Mouse (Mus musculus) layer of hippocampus, adult 9-11 months (tissue): ENCODE data around the gene Larp1.
A peak's percentile ranks its signal among the peaks of the same experiment; 100 is the strongest.

Source experiments
- DNase-seq: peaks from one replicate; pipeline ENCODE4 v3.0.0; 2022

The Larp1 gene

DNA sequence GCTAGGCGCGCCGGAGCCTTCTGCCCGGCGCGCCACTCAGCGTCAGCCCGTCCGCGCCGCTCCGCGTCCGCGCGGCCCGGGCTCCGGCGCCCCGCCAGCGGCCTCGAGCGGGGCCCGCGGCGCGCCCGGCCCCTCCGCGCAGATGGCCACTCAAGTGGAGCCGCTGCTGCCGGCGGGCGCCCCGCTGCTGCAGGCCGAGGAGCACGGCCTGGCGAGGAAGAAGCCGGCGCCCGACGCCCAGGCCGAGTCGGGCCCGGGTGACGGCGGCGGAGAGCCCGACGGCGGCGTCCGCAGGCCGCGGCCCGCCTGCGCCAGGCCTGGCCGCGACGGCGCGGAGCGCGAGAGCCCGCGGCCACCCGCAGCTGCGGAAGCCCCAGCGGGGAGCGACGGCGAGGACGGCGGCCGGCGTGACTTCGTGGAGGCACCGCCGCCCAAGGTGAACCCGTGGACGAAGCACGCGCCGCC is at the start of gene Larp1:
Gene Larp1 (plus strand): TSS at position 14 of the 465 bp plus-strand sequence.
- DNase-seq: no peak

DNA sequence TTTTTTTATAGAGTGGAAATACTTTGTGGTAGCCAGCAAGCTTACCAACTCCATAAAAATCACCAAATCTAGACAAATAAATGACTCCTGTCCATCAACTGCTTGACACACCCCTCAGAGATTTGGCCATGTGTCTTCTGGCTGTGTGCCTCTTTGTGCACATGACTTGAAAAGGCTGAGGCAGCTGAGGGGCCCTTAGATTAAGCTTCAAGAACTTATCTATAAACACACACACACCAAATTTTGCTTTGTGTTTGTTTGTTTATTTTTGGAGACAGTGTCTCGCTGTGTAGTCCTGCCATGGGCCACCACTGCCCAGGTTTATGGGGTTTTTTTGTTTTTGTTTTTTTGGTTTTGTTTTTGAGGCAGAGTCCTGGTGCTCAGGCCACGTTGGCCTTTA is 48.9 kb upstream of the Larp1 start:
- DNase-seq: no peak

DNA sequence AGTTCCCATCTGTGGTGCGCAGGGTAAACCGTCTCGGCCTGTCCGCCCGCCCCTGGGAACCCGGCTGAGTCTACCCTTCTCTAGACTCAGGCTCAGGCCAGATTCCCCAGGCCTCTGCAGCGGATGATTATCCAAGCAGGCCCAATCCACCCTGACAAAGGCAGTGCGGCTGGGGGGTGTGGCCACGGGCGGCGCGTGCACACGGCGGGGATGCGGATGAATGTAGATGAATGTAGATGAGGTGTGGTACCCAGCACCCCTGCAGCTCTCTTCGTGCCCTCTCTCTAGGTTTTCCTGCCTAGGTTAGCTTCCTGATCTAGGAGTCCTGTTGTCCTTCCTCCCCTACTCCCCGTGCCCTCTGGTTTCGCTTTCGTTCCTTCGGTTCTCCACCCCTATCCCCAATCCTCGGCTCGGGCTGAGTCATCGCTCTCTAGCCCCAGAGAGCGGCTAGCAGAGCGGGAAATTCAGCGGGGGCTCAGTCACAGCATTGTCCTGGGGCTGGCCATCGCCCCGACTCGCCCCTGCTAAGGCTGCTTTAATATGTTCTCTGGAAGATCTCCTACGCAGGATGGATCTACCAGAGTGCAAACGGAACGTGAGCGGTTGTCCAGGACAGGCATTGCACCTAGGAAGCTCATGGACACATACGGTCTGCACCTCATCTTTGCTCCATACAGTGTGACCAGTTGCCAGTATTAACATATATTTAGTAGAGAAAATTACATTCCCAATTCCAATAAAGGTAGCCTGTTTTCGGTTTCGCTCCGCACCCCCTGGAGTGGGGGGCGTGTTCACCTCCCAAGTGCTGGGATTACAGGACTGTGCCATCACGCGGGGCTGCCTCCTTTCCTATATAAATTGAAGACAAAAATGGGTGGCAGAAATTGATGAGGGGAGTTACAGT is 46.2 kb upstream of the Larp1 start:
- peak; percentile 74 for DNase-seq

DNA sequence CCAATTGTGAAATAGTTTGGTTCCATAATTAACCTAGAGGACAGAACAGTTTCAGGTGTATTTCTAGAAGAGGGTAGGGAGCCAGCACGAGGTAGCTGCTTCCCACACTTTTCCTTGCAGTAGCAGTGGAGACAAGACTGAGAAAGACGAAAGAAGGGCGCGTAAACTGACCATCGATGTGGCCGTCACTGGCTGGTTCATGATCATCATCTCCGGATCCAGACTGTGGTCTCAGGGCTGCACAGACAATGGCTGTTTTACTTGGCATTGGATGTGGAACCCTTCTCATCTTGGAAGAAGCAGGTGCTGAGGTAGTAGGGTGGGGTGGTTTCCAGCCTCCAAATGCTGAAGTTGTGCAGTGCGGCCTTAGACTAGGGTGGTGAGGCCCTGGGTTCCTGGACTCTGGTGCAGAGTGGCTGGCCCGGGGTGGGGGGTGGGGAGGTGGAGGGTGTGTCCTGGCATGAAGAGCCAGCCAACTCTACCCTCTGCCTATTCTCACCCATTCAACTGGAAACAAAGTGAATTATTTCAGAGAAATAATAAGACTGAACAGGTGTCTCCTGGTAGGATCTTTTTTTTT is 45.5 kb upstream of the Larp1 start:
- DNase-seq: no peak

DNA sequence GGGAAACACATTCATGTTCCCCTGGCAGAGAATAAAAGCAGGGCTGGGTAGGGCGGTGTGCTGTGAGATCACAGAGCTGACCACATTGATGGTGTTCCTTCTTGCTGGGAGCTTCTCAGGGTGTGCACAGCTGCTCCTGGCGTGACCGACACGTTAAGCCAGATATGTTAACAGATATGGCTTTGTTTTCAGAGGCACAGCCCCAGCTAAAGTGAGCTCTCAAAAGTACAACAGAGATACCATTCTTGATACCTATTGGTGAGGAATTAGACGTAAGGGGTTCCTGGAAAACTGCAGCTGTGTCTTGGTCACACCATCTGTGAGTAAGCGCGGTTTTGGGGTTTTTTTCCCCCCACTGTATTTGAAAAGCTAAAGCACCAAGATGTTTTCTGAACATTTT is 42.2 kb upstream of the Larp1 start:
- DNase-seq: no peak

DNA sequence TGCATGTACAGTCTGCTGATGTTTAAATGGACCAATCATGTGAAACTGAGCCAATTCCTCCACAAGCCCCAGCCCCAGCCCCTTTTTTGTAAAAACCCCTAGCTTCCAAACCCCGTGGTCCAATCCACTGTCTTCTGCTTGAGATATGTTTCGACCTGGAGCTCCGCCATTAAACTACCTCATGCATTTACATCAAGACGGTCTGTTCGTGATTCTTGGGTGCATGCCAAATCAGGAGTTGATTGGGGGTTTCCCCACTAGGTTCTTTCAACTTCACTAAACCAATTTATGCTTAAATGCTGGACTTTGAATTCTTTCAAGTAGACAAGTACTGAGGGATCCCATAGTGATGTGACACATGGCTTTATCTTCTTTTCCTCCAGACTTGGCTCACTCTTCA is 40.6 kb upstream of the Larp1 start:
- no peak for DNase-seq

DNA sequence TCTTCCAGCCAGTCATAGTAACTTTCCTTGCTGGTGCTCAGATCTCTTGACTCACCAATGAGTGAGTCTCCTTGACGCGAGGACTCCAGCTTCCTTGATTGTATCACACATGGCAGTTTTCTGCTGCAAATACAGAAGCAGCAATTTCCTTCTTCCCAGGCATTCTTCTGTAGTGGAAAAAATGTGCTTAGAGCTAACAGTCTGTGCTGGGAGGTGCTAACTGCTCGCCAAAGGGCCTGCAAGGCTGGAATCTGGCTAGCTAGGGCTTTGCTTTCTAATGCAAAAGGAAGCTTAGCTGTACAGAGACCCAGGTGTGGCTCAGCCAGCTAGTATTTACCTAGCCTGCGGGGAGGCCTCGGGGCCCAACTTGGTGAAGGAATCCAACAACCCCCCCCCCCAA is 38.3 kb upstream of the Larp1 start:
- no peak for DNase-seq

DNA sequence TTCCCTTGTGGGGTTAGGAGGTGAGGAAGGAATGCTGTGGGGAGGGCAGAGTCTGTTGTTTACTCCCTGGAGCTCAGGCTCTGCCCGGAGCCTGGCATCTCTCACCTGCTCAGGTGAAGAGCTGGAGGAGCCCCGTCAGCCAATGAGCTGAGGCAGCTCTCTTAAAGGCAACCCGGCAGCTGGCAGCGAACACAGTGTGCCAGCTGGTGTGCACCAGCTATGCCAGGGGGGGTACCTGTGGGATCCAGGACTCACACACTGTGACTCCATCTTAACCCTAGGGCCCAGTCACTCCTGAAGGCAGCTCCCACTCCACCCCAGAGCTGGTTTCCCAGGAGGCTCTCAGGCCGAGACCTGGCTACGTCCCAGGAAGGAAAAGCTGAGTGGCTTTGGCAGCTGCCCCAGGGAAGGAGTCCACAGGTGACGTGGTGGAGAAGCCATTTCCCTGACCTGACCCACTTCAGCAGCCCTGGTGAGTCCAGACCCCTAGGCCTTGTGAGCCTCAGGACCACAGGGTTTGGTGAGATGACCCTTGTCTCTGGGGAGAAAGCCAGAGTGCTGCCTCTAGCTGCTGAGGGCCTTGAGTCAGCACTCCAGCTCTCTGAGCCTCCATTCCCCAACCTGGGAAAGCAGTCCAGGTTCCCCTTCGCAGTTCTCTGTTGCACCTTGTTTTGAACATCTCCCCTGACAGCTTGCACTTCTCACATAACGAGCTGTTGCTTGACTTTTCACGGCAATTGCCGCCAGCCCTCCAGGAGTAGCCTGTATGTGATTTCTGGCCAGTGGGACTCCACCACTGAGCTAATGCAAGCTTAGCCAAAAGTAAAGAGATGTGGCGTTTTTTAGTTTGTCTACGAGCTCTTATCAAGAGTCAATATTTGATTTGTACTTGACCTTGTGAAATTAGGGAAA is 35.6 kb upstream of the Larp1 start:
- no peak for DNase-seq

DNA sequence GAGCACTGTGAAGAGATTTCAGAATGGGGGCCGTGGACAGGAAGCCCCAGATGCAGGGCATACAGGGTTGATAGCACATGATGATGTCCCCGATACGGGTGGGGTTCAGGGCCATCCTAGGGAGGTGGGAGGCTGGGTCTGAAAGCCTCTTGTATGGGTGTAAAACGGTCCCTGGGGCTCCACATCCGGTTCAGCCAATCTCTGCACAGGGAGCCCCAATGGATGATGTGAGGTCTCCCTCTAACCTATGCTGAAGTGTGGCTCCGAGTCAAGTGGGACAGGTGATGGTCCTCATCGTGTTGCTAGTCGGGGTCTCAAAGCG is 35.0 kb upstream of the Larp1 start:
- DNase-seq: no peak

DNA sequence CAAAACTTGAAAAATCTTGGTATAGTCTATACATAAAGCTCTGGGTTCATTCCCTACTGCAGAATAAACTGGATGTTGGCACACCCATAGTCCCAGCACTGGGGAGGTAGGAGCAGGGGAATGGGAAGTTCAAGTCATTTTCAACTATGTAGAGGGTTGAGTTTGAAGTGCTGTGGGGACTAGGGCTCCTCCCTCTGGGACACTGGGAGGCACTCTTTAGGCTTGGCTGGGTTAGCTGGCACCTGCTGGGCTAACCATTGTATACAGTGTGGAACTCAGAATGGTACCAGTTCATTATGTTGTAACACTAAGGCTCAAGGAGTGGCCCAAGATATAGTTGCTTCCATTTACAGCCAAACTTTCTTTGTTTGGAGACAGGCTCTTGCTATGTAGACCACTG is 33.0 kb upstream of the Larp1 start:
- no peak for DNase-seq

DNA sequence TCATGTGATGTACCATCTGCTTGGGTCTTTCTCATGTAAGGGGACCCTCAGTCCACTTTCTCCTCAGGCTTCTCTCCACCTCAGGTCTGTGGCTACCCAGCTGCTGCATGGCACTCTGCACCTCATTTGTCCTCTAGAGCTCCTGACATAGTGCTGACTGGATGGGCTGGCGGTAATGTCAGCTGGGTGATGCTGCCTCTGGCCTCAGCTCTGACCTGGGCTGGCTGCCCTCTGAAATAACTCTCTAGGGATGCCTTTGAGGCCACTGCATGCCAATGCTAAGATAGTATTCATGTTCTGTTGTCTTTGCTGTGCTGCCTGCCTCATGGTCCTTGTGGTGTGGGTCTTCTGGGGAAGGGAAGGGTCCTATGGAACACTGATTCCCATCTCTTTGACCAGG is 31.2 kb upstream of the Larp1 start:
- no peak for DNase-seq

DNA sequence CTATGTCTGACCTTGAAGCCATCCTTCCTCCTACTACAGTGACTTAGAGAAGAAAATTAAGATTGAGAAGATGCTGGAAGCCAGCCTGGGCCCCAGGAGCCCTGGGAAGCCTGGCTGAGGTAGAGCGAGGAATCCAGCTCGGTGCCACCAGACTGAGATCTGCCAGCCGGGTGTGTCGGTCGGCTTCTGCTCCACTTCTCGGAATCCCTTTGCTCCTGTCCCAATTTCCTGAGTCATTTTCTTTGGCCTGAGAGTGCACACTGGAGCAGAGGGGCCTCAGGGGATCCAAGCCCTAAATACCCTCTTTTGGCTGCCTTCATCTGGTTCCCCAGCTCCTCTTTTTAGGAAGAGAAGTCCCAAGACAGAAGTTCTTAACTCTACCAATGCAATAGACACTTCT is 29.2 kb upstream of the Larp1 start:
- DNase-seq: no peak

DNA sequence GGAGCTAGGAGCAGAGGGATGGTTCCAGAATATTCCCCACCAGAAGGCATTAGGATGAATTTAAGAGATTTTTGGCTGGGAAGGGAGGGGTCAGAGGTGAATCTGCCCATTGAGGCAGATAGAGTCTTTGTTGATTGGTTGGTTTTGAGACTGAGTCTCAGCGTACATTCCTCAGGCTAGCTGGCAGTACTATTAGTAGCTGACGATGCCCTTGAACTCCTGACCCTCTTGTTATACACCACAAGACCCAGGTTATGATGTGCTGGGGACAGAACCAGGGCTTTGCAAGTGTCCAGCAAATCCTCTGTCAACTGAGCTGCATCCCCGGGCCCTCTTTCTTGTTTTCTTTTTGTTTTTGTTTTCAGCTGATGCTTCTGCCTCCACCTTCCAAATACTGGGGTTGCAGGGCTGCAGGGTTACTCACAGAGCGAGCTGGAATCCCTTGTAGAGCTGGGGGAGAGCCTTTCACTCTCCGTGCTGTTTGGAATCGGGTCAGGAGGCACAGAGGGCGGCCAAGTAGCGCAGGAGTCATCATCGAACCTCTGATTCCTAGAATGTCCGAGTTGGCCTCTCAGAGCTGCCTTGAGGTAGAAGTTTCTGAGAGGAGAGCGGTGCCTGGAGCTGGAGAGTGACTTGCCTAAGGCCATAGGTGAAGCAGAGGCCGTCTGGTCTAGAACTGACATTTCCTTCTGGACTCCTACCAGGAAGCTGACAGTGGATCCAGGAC is 27.6 kb upstream of the Larp1 start:
- DNase-seq: no peak

DNA sequence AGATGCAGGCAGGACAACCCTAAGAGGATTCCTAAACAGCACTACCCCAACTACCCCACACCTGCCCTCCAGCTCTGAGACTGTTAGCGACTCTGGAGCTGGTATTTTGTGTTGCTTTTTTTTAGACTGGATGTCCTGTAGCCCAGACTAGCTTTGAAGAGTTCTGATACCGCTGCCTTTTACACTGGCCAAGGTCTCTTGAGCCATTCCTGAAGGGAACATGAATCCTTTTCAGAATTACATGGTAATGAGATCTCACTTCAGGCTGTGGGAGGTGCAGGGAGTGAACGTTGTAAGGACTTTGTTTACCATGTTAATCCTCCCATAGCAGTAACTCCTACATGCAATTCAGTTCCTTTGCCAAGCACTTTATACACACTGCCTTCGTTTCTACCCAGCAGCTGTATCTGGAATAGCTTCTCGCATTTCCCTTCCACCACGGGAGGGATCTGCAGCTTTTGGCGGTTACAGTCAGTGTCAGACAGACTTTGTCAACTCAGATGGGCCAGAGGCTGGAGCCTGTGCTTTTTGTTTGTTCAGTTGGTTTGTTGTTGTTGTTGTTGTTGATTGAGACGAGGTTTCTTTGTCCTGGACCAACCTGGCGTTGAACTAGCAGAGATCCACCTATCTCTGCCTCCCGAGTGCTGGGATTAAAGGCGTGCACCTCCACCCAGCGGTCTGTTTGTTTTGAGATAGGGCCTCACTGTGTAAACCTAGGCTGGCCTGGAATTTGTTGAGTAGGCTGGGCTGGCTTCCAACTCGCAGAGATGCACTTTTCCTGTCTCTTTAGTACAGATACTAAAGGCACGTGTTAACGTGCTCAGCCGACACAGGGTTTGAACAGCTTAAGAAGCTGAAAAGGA is 25.2 kb upstream of the Larp1 start:
- no peak for DNase-seq

DNA sequence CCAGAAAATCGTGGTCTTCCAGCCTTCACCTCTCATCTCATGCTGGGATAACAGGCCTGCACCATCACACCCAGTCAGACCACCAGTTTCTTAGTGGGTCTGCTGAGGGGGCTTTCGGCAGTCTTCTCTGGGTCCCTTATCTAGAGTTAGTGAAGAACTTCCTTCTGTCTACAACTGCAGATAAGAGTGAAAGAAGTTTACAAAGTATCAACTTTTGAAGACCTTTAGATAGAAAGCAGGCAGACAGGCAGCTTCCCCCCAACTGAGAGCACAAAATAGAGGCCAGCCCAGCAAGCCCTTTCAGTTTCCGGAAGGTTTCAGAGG is 24.6 kb upstream of the Larp1 start:
- DNase-seq: no peak

DNA sequence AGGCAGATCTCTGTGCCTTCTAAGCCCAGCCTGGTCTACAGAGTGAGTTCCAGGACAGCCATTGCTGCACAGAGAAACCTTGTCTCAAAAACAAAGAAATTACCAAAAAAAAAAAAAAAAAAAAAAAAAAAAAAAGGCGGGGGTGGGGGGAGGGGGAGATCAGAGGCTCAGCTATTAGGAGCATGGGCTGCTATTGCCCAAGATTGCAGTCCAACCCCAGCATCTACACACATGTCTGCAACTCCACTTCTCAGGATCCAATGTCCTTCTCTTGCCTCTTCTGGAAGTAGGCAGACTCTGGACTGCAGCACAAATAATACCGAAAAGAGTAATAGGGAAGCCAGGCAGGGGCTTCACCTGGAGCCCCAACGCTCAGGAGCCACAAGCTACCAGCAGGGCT is 23.4 kb upstream of the Larp1 start:
- DNase-seq: no peak

DNA sequence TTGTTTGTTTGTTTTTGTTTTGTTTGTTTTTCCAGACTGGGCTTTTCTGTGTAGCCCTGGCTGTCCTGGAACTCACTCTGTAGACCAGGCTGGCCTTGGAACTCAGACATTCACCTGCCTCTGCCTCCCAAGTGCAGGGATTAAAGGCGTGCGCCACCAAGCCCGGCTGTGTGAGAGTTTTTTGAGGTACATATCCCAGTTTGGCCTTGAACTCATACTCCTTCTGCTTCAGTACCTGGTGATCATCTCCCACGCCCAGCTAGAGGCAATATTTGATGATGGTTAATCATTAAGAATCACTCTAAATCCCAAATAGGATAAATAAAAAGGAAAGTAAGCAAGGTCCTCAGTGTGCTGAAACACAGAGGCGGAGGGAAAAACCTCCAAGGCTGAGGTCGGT is 22.8 kb upstream of the Larp1 start:
- no peak for DNase-seq

DNA sequence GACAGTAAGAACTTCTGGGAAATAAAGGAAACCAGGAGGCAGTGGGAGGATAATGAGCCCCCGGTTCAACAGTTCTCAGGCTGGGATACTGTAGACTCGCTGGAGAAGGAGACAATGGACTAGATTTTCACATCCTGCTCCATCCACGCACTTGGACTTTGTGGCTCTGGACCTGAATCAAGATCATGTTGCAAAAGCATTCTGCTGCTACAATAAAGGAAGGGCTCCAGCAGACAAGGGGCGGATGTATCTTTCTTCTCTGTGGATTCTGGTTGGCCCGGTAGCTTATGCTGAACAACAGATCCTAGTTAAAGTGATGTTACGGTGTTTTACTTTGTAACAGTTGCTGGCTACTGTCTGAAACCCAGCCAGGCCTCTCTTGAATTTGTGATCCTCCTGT is 22.4 kb upstream of the Larp1 start:
- DNase-seq: no peak

DNA sequence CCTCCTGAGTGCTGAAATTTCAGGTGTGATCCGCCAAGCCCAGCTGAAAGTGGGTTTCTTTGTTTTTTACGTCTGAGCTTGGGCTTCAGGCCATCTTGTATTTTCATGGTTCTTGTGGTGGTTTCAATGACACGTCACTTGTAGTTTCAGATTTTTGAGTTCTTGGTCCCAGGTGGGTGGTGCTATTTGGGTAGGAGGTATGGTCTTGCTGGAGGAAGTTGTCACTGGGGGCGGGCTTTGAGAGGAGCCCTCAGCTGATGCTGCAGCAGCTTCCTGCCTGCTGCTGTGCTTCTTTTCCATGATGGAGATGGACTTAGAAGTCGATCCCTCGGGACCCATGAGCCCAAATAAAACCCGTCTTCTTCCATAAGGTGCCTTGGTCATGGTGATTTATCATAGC is 22.0 kb upstream of the Larp1 start:
- no peak for DNase-seq

DNA sequence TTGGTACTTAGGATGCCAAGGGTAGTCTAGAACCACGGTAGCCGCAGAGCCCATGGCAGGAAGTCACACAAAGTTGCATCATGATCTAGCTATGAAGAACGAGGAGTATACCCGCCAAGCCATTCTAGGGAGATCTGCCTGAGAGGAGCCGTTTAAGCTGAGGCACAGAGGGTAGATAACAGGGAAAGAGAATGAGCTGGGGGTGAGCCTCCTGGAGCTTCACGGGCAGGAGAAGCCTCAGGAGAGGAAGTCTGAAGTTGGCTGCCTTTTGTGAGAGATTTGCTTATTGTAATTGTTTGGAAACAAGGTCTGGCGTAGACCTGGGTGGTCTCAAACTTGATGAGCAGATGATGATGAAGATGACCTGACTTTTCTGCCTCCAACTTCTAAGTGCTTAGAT is 10.7 kb upstream of the Larp1 start:
- DNase-seq: no peak

DNA sequence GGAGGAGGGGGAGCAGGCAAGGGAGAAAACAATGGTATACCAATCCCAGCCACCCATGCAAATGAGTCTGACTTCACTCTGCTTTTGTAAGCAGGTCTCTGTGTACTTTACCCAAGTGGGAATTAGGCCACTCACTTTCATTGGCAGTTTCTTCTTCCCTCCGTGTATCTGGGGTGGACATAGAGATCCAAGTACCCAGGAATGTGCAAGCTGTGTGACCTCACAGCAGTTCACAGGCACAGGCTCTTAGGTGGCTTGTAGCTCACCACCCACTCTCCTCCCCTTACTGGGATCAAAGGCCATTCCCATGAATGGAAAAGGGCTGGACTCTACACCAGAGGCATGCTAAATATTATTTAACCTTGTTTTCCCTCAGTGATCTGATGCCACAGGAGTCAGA is 10.0 kb upstream of the Larp1 start:
- DNase-seq: no peak

DNA sequence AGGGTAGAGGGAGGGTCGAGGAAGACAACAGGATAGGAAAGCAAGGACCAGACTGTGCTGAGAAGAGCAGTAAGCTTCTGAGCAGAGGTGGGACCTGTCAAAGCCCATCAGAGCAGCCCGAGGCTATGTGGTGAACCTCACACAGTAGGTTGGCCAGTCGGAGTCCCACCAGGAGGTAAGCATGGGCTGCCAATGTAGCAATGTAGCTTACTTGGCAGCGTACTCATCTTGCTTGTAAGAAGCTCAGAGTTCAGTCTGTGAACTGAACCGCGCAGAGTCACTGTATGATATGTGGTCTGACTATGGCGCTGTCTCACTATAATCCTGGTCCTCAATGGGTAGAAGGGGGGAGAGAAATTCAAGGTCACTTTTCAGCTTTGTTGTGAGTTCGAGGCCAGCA is 5.7 kb upstream of the Larp1 start:
- DNase-seq: no peak
